Mouse (Mus musculus) CH12F3 (cell line): Measurements from ENCODE around the gene Slc38a9.

ENCODE experiments used
- in situ Hi-C: fragments of 300-500 bp; cut with MboI; formaldehyde crosslinking; loops from 2 replicates; pipeline ENCODE4 v1.14.3; 2020; ENCODE audit warnings: low sequenced_read_pairs

The Slc38a9 gene

GRCm38 (mm10) chr13:112743647-112744046 is 83.1 kb downstream of the Slc38a9 start:
- in situ Hi-C loops = no loop called here

- in situ Hi-C loops = no loop called here
Measured at GRCm38 (mm10) chr13:112744061-112744849, 83.7 kb downstream of the Slc38a9 start.

GRCm38 (mm10) chr13:112745936-112746694 is 85.6 kb downstream of the Slc38a9 start:
- in situ Hi-C loops = no loop called here

DNA sequence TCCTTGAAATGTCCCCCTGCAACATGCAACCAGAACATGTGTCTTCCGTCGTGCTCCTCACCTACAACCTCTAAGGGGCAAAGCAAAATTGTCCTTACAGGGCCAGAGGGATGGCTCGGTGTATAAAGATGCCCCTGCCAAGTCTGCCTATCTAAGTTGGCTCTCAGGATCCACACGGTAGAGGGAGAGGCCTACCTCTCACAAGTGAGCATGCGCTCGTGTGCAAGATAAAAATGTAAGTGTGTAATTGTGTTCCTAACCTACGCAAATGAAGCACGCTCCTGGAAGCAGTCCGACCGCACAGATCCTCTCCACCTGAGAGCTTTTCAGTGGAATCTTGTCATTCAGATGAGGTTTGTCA is 86.1 kb downstream of the Slc38a9 start:
- in situ Hi-C loops = no loop called here

GRCm38 (mm10) chr13:112747808-112748430 is 87.4 kb downstream of the Slc38a9 start:
- in situ Hi-C loops = no loop called here

GRCm38 (mm10) chr13:112748808-112749510 is 88.4 kb downstream of the Slc38a9 start:
- in situ Hi-C loops = no loop called here

- in situ Hi-C loops = no loop called here
Measured at GRCm38 (mm10) chr13:112749881-112750280, 89.3 kb downstream of the Slc38a9 start.

- in situ Hi-C loops = no loop called here
Measured at GRCm38 (mm10) chr13:112751454-112752308, 91.1 kb downstream of the Slc38a9 start.

- in situ Hi-C loops = no loop called here
Measured at GRCm38 (mm10) chr13:112752309-112752975, 91.9 kb downstream of the Slc38a9 start.

DNA sequence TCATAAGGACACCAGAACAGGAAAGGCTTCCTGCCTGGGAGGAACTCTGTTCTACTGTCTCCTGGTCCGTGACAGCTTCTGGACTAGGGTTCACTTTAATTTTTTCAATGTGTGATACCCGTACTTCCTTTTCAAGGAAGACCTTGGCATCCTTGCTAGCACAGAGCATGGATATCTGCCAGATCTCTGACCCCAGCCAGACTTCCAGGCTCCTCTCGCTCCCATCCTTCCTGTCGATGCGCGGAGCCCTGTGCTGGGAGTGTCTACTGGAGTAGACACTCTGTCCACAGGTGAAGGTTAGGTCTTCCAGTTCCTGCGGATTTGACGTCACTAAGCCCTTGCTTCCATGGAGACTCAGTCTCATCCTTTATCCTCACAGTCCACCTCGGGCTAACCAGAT is 93.0 kb downstream of the Slc38a9 start:
- in situ Hi-C loops = no loop called here

GRCm38 (mm10) chr13:112754871-112755270 is 94.3 kb downstream of the Slc38a9 start:
- in situ Hi-C loops = no loop called here

DNA sequence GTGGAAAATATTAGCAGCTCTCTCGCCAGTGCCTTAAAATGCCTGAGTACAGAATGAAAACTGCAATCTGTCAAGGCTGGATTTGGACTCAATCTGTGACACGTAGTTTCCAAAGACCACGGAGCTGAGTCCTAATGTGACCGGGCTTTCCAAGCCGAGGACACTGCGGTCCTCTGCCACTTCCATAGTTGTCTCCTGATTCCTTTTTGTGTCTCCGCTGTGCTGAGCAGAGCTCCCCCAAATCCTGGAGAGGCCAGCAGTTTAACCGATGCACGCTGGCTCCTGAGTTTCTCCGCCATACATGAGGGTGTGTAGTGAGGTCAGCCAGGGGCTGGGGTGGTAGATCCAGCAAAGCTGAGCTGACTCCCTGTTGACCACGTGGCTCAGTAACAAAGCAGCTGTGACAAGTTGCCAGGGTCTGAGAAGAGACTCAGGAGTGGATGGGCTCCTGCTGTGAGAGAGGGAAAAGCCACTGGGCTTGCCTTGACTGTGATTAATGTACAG is 95.0 kb downstream of the Slc38a9 start:
- in situ Hi-C loops = no loop called here

- in situ Hi-C loops = no loop called here
Measured at GRCm38 (mm10) chr13:112757395-112757794, 96.8 kb downstream of the Slc38a9 start.

DNA sequence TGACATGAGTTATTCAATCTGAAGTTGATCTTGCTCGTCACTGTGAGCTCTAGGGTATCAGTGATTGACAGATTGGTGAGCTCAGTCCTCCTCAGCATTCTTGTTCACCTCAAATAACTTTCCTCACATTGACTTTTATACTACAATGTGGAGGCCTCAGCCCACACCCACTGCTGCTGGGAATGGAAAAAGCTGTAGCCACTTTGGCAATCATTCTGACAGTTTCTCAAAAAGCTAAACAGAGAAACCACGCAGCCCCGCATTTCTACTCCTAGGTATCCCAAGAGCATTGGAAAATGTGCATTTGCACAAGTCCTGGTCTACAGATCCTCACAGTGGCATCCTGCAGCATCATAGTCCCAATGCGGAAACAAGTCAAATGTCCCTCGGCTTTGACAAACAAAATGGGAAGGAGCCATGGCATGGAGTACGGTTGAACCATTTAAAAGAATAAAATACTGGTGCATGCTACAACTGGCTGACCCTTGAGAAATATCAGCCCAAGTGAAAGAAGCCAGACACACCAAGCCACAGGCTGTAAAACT is 98.1 kb downstream of the Slc38a9 start:
- in situ Hi-C loops = no loop called here

DNA sequence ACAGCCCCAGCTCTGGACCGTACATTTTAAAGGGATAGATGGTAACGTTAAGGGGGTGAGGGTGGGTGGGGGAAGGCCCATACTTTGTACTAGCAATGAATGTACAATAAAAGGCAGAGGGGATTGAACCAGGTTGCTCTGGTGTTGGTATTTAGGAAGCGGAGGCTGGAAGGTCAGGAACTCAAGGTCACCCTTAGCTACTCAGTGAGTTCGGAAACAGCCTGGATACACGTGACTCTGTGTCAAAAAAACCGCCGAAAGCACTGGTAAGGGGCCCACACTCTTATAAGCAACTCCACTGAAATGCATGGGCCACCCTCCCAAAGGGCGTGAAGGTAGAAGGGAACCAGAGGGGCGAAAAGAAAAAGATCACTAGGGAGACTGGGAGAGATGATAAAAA is 98.8 kb downstream of the Slc38a9 start:
- in situ Hi-C loops = no loop called here

DNA sequence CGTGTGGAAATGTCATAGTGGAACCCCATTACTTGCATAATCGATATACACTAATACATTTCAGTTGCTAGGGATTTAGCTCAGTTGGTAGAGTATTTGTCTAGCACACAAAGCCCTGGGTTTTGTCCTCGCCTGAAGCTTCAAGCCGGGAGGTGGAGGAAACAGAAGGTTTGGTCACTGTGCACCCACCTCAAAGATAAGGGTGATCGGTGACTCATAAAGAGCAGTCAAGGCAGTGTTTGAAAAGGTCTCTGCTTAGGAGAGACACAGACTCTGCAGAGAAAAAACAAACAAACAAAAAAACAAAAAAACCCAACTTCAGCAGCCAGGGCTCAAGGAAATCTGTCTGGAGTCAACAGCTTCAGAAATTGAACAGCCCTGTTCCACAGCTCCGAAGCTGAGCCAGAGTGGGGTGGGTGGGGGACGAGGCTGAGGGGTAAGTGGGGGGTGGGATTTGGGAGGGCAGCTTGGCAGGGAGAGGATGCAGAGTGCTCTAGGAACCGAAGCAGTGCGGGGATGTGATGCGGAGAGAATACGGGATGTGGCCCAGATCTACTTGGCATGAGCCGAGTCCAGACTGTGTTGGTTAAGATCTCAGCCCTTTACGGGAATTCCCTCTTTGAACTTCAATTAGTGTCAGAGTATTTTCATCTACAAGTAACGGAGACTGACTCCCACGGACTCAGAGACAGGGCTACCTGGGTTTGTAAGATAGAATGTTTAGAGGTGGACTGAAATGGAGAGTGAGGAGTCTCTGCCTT is 99.4 kb downstream of the Slc38a9 start:
- in situ Hi-C loops = no loop called here

DNA sequence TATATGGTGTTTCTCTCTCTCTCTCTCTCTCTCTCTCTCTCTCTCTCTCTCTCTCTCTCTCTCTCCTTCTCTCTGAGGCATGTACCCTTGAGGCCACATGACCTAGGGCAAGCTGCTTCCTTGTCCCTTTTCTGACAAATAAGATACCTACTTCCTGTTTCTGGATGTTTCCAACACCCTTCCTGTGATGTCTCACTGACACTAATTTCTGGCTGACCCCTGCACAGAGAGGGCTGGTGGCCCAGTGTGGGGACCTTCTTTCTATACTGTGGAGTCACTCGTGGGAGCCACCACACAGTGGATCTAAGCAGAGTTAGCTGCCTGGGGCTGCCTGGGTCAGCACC is 100.0 kb downstream of the Slc38a9 start:
- in situ Hi-C loops = no loop called here

DNA sequence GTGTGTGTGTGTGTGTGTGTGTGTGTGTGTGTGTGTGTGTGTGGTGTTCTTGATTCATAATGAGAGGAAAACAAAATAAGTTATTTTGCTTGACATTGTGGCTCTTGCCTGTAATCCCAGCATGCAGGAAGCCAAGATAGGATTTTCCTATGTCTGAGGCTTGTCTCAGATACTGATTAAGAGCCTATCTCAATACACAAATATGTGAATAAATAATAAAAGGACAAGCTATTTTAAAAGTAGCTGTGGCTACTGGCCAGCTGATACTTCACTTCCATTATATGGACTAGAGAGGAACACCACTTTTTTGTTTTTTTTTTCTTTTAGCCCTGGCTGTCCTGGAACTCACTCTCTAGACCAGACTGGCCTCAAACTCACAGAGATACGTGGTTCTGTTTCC is 101.2 kb downstream of the Slc38a9 start:
- in situ Hi-C loops = no loop called here

GRCm38 (mm10) chr13:112762548-112762947 is 102.0 kb downstream of the Slc38a9 start:
- in situ Hi-C loops = no loop called here
